Mouse (Mus musculus): Measurements from ENCODE around the gene Atad2b. TPM values are rescaled to one million over a fixed set of nuclear protein-coding genes. Genes with fewer than 3 reads are reported as not detected.

The Atad2b gene
- polyA plus RNA-seq, 1 experiment from 2014 or later: 20.4 TPM

- H3K36me3 ChIP-seq (ENCODE audit: control insufficient read depth, insufficient read depth, low read length): no peaks in the 10 kb centered on the region; the same call in 1 of the 2 replicates
- 85% methylated on average over 4 of the region's 4 CpGs for WGBS
Observed at GRCm38 (mm10) chr12:5081480-5081879, 164.3 kb downstream of the Atad2b start.

GRCm38 (mm10) chr12:5084714-5085113 lies 167.6 kb downstream of the Atad2b start:
- Histone ChIP-seq H3K9me3 (ENCODE audit: control insufficient read depth, low read length) (no peaks in the 10 kb centered on the region), H3K4me1 (ENCODE audit: control insufficient read depth, insufficient read depth, low read length) (no peaks in the 10 kb centered on the region), H3K27me3 (ENCODE audit: control insufficient read depth, insufficient read depth, low read length) (no peaks in the 10 kb centered on the region), H3K36me3 (ENCODE audit: control insufficient read depth, insufficient read depth, low read length) (no peaks in the 10 kb centered on the region; the same call in 1 of the 2 replicates), H3K9ac (ENCODE audit: low read length) (no peak overlapping the region), H3K27ac (ENCODE audit: low read depth, low read length) (no peak overlapping the region), H3K4me2 (no peak overlapping the region), H3K4me3 (ENCODE audit: low read depth, low read length) (no peak overlapping the region)
- DNase-seq (ENCODE audit: low spot score, missing footprints) (no peak), ATAC-seq (ENCODE audit: low FRiP score) (no peak)
- WGBS: 93% methylated on average over 5 of the region's 5 CpGs

More at GRCm38 (mm10) chr12:5081480-5081879, 164.3 kb downstream of the Atad2b start:
- Histone ChIP-seq H3K27ac (ENCODE audit: low read depth, low read length) (no peak overlapping the region), H3K9me3 (ENCODE audit: control insufficient read depth, low read length) (no peaks in the 10 kb centered on the region), H3K4me2 (no peak overlapping the region), H3K4me3 (ENCODE audit: low read depth, low read length) (no peak overlapping the region), H3K4me1 (ENCODE audit: control insufficient read depth, insufficient read depth, low read length) (no peaks in the 10 kb centered on the region), H3K9ac (ENCODE audit: low read length) (no peak overlapping the region), H3K27me3 (ENCODE audit: control insufficient read depth, insufficient read depth, low read length) (no peaks in the 10 kb centered on the region)
- ATAC-seq (ENCODE audit: low FRiP score): no peak
- no peak for DNase-seq (ENCODE audit: low spot score, missing footprints)

- H3K27me3 ChIP-seq (ENCODE audit: control insufficient read depth, insufficient read depth, low read length): no peaks in the 10 kb centered on the region
- H3K9me3 ChIP-seq (ENCODE audit: control insufficient read depth, low read length): no peaks in the 10 kb centered on the region
- no peaks in the 10 kb centered on the region for H3K4me1 ChIP-seq (ENCODE audit: control insufficient read depth, insufficient read depth, low read length)
- ATAC-seq (ENCODE audit: low FRiP score) (0 out of 2 replicates have a peak, but pooled peaks have one; percentile 41), DNase-seq (ENCODE audit: low spot score, missing footprints) (no peak)
- H3K9ac ChIP-seq (ENCODE audit: low read length): no peak overlapping the region
- no peak overlapping the region for H3K4me3 ChIP-seq (ENCODE audit: low read depth, low read length)
- WGBS: 72% methylated on average over 10 of the region's 10 CpGs
- no peak overlapping the region for H3K27ac ChIP-seq (ENCODE audit: low read depth, low read length)
- no peaks in the 10 kb centered on the region; the same call in 1 of the 2 replicates for H3K36me3 ChIP-seq (ENCODE audit: control insufficient read depth, insufficient read depth, low read length)
- H3K4me2 ChIP-seq: no peak overlapping the region
Observed at GRCm38 (mm10) chr12:5087787-5088519, 170.8 kb downstream of the Atad2b start.

GRCm38 (mm10) chr12:5088639-5089038 lies 171.5 kb downstream of the Atad2b start:
- DNase-seq (ENCODE audit: low spot score, missing footprints): peak; percentile 83
- Histone ChIP-seq H3K9me3 (ENCODE audit: control insufficient read depth, low read length) (no peaks in the 10 kb centered on the region), H3K27me3 (ENCODE audit: control insufficient read depth, insufficient read depth, low read length) (no peaks in the 10 kb centered on the region), H3K4me2 (no peak overlapping the region), H3K9ac (ENCODE audit: low read length) (no peak overlapping the region), H3K27ac (ENCODE audit: low read depth, low read length) (no peak overlapping the region), H3K4me1 (ENCODE audit: control insufficient read depth, insufficient read depth, low read length) (no peaks in the 10 kb centered on the region), H3K36me3 (ENCODE audit: control insufficient read depth, insufficient read depth, low read length) (no peaks in the 10 kb centered on the region), H3K4me3 (ENCODE audit: low read depth, low read length) (no peak overlapping the region)
- 0 out of 2 replicates have a peak, but pooled peaks have one; percentile 33 for ATAC-seq (ENCODE audit: low FRiP score)
- 74% methylated on average over 1 of the region's 1 CpGs for WGBS

Other genes starting within 250 kb of the Atad2b start
- gene Fam228a, start 178.9 kb upstream of the Atad2b start, polyA plus RNA-seq (2014; fragmentation: Nextera tagmentation; extraction: Ambion mirVana): 0.19 and 0.41 TPM in 2 replicates
- gene Pfn4, start 148.3 kb upstream of the Atad2b start, polyA plus RNA-seq (2014; fragmentation: Nextera tagmentation; extraction: Ambion mirVana): 3.8 and 6.2 TPM in 2 replicates
- 4.2 and 4.3 TPM in 2 replicates for gene Fam228b, start 148.1 kb upstream of the Atad2b start, polyA plus RNA-seq (2014; fragmentation: Nextera tagmentation; extraction: Ambion mirVana)
- 367 and 402 TPM in 2 replicates for gene Sf3b6, start 99.8 kb upstream of the Atad2b start, polyA plus RNA-seq (2014; fragmentation: Nextera tagmentation; extraction: Ambion mirVana)
- gene Fkbp1b, start 75.8 kb upstream of the Atad2b start, polyA plus RNA-seq (2014; fragmentation: Nextera tagmentation; extraction: Ambion mirVana): 6.3 and 9.0 TPM in 2 replicates
- 16.7 and 17.8 TPM in 2 replicates for gene Wdcp, start 74.0 kb upstream of the Atad2b start, polyA plus RNA-seq (2014; fragmentation: Nextera tagmentation; extraction: Ambion mirVana)
- 3.6 and 4.1 TPM in 2 replicates for gene Mfsd2b, start 43.0 kb upstream of the Atad2b start, polyA plus RNA-seq (2014; fragmentation: Nextera tagmentation; extraction: Ambion mirVana)
- gene Ubxn2a, start 9.6 kb upstream of the Atad2b start, polyA plus RNA-seq (2014; fragmentation: Nextera tagmentation; extraction: Ambion mirVana): 20.3 and 23.7 TPM in 2 replicates